Mouse (Mus musculus) midbrain, embryonic 11.5 days (tissue): ENCODE data around the gene Cavin4. TPM values are rescaled to one million over a fixed set of nuclear protein-coding genes. Genes with fewer than 3 reads are reported as not detected.

Experiments used
- ATAC-seq: fragments of 200-750 bp; cut with Nextera tagmentation; 2 replicates; pipeline ENCODE4 v1.8.0; 2017; ENCODE audit warnings: moderate TSS enrichment, moderate library complexity; ENCODE audit not compliant: low FRiP score
- DNase-seq: peaks from one replicate; pipeline ENCODE4 v3.0.0; 2015; ENCODE audit warnings: low spot score; ENCODE audit errors: missing footprints
- H3K27ac ChIP-seq: fragments of 300-500 bp; sonication (generic); 2 replicates; pipeline ENCODE4 v1.5.1; 2014; ENCODE audit warnings: low read depth, low read length
- H3K27me3 ChIP-seq: fragments of 300-500 bp; sonication (generic); 2 replicates; pipeline ENCODE4 v1.6.1; 2014; ENCODE audit warnings: mild to moderate bottlenecking, low read length, moderate library complexity, mixed read lengths; ENCODE audit not compliant: control insufficient read depth, insufficient read depth
- H3K36me3 ChIP-seq: fragments of 300-500 bp; sonication (generic); 2 replicates; pipeline ENCODE4 v1.6.1; 2014; ENCODE audit warnings: mild to moderate bottlenecking, low read length, moderate library complexity, mixed read lengths; ENCODE audit not compliant: control insufficient read depth, insufficient read depth
- H3K4me1 ChIP-seq: fragments of 300-500 bp; sonication (generic); 2 replicates; pipeline ENCODE4 v1.6.1; 2014; ENCODE audit warnings: low read length; ENCODE audit not compliant: control insufficient read depth, insufficient read depth
- H3K4me2 ChIP-seq: fragments of 300-500 bp; sonication (generic); 2 replicates; pipeline ENCODE4 v1.6.1; 2014; ENCODE audit warnings: mild to moderate bottlenecking, moderate library complexity
- H3K4me3 ChIP-seq: fragments of 300-500 bp; sonication (generic); 2 replicates; pipeline ENCODE4 v1.5.1; 2014; ENCODE audit warnings: low read depth, low read length
- H3K9ac ChIP-seq: fragments of 300-500 bp; sonication (generic); 2 replicates; pipeline ENCODE4 v1.6.1; 2014; ENCODE audit warnings: low read length
- H3K9me3 ChIP-seq: fragments of 300-500 bp; sonication (generic); 2 replicates; pipeline ENCODE4 v1.6.1; 2016; ENCODE audit warnings: low read length; ENCODE audit not compliant: control insufficient read depth
- WGBS: fragments of 180-500 bp; shearing (Covaris S2); extraction: QIAGEN DNeasy Blood & Tissue Kit; methylation state at CpG from one replicate; pipeline ENCODE4 v1.1.7; 2014; 5-methylcytosine and 5-hydroxymethylcytosine counted together
- polyA plus RNA-seq: library from polyadenylated mRNA; unstranded; fragments of >200 nt; fragmentation: Nextera tagmentation; extraction: Ambion mirVana; gene quantifications from 2 replicates; pipeline ENCODE4 v1.2.1, GENCODE M21; 2014

Cavin4 gene
- polyA plus RNA-seq, 1 experiment from 2014 or later, result 1.6 TPM

DNA sequence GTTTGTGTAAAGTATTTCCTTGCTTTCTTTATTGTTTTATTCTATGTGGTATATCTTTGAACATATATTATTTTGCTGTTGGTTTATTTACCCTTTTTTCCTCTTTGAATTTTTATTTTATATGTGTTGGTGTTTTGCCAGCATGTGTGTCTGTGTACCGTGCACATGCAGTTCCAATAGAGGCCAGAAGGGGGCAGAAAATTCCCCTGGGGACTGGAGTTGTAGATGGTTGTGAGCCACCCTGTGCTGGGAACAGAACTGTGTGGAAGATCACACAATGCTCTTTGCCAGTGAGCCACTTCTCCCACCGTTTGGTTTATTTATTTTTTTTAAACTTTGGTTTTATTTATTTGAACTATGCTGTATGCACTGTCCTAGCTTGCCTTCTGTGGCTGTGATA lies 29.3 kb upstream of the Cavin4 start:
- Histone ChIP-seq H3K27ac (no peak overlapping the region), H3K4me3 (no peak overlapping the region), H3K27me3 (no peaks in the 10 kb centered on the region), H3K36me3 (peaks cover 6% of the 10 kb centered on the region), H3K9me3 (no peaks in the 10 kb centered on the region), H3K9ac (no peak overlapping the region), H3K4me1 (no peaks in the 10 kb centered on the region), H3K4me2 (no peak overlapping the region)
- no peak for ATAC-seq
- WGBS, result 82% methylated on average over 2 of the region's 2 CpGs
- no peak for DNase-seq

DNA sequence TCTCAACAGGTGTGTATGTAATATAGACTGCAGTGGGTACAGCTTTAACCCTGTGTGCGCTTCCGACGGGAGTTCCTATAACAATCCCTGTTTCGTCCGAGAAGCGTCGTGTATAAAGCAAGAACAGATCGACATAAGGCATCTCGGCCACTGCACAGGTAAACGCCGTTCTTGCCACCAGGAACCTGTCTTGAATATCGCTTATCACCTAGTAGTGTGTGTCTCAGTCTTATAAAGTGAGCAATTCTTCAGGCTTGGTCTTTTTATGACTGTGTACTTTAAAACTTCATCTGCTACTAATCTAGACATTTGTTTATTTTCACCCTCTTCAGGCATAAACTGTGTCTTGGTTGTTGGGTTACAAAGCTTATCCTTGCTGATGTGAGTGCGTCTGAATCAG lies 26.5 kb upstream of the Cavin4 start:
- Histone ChIP-seq H3K27ac (no peak overlapping the region), H3K4me2 (no peak overlapping the region), H3K4me1 (no peaks in the 10 kb centered on the region), H3K27me3 (no peaks in the 10 kb centered on the region), H3K4me3 (no peak overlapping the region), H3K9ac (no peak overlapping the region), H3K36me3 (0 out of 2 replicates have a peak, but pooled peaks cover 2% of the 10 kb centered on the region), H3K9me3 (no peaks in the 10 kb centered on the region)
- WGBS, result 94% methylated on average over 13 of the region's 13 CpGs
- ATAC-seq (no peak), DNase-seq (no peak)

DNA sequence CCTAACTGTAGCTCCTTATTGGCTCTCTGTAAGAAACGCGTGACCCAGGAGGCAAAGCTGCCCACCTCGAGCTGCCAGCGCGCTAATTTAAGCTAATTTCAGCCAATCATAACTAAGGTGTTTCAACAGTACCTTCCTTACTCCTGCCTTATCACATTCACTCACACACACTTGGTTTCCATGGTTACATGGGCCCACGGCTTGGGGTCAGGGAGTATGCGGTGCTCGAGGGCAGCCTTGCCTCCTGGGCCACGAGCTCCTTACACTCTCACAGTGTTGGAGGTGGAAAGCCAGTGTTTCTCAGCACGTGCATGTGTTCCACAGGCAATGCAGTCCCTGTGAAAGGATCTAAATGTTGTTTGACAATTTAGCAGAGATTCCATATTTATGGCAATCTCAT lies 25.2 kb upstream of the Cavin4 start:
- H3K4me3 ChIP-seq, result no peak overlapping the region
- H3K27ac ChIP-seq, result no peak overlapping the region
- peak; percentile 51; the same call in 1 of the 2 replicates for ATAC-seq

DNA sequence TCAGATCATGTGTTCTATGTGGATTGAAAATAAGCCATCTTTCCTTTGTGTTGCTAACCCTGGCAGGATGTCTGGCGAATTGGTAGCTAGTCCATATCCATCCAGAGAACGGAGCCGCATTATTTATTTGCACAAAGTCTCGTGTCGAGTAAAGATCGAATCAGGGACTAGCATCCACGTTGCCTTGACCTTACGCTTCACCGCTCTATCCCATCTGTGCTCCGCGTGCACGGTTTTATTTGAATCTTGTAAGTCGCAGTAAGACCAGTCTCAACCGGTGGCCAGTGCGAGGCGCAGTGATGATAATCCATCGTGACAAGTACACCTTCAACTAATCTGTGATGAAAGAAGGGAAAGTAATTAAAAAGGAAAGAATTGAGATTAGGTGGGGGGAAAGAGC lies 23.8 kb upstream of the Cavin4 start:
- no peak overlapping the region for H3K4me3 ChIP-seq
- H3K4me1 ChIP-seq, result no peaks in the 10 kb centered on the region
- no peaks in the 10 kb centered on the region for H3K27me3 ChIP-seq
- peaks cover 5% of the 10 kb centered on the region; the same call in 1 of the 2 replicates for H3K36me3 ChIP-seq
- H3K9me3 ChIP-seq, result no peaks in the 10 kb centered on the region
- no peak for DNase-seq
- H3K4me2 ChIP-seq, result no peak overlapping the region
- no peak overlapping the region for H3K9ac ChIP-seq
- WGBS, result 91% methylated on average over 17 of the region's 17 CpGs
- no peak for ATAC-seq
- no peak overlapping the region for H3K27ac ChIP-seq

More for the DNA sequence above, 25.2 kb upstream of the Cavin4 start:
- no peak for DNase-seq
- Histone ChIP-seq H3K36me3 (peaks cover 5% of the 10 kb centered on the region; the same call in 1 of the 2 replicates), H3K4me1 (no peaks in the 10 kb centered on the region), H3K27me3 (no peaks in the 10 kb centered on the region), H3K9ac (no peak overlapping the region), H3K4me2 (no peak overlapping the region), H3K9me3 (no peaks in the 10 kb centered on the region)
- WGBS, result 68% methylated on average over 10 of the region's 10 CpGs

DNA sequence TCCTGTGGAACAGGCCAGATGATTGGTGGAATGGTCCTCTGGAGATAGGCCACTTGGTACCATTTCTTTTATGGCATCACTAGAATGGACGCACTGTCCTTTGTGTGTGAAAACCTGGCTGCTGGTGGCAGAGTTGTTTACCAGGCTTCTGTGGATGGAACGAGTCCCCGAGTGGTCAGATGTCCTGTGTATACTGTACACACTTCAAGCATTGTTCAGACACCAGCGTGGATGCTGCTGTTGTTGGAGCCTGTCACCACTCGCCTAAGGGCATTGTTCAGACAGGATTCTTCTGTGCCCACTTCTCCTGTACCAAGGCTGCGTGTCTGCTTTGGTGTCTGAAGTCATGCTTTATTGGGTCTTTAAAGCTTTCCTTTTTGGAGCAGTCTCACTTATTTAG lies 19.5 kb upstream of the Cavin4 start:
- no peak overlapping the region for H3K4me3 ChIP-seq
- no peak overlapping the region for H3K4me2 ChIP-seq
- no peak for ATAC-seq
- no peaks in the 10 kb centered on the region for H3K4me1 ChIP-seq
- no peak overlapping the region for H3K9ac ChIP-seq
- H3K9me3 ChIP-seq, result no peaks in the 10 kb centered on the region
- WGBS, result 92% methylated on average over 6 of the region's 6 CpGs
- no peaks in the 10 kb centered on the region for H3K27me3 ChIP-seq
- H3K27ac ChIP-seq, result no peak overlapping the region
- no peak for DNase-seq
- peaks cover 17% of the 10 kb centered on the region; the same call in 1 of the 2 replicates for H3K36me3 ChIP-seq

DNA sequence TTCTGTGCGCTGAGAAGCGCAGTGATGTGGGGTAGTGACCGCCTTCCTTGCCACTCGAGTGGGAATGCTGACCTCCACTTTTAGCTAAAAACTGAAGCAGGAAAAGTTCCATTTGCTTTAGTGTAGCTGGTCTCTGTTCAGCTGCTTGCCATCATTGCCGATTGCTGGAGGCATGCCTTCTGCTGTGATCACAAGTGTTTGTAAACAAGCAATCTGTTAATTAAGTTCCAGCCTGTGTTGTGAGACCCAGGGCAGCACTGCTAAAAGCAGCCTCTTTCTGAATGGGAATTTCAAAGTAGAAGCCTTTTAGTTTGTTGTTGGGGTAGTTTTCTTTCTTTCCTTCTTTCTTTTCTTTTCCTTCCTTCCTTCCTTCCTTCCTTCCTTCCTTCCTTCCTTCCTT lies 17.2 kb upstream of the Cavin4 start:
- H3K9me3 ChIP-seq, result no peaks in the 10 kb centered on the region
- H3K27me3 ChIP-seq, result no peaks in the 10 kb centered on the region
- DNase-seq (no peak), ATAC-seq (no peak)
- H3K4me2 ChIP-seq, result no peak overlapping the region
- no peak overlapping the region for H3K27ac ChIP-seq
- H3K4me3 ChIP-seq, result no peak overlapping the region
- 96% methylated on average over 5 of the region's 5 CpGs for WGBS
- H3K4me1 ChIP-seq, result no peaks in the 10 kb centered on the region
- no peak overlapping the region for H3K9ac ChIP-seq
- peaks cover 20% of the 10 kb centered on the region for H3K36me3 ChIP-seq

DNA sequence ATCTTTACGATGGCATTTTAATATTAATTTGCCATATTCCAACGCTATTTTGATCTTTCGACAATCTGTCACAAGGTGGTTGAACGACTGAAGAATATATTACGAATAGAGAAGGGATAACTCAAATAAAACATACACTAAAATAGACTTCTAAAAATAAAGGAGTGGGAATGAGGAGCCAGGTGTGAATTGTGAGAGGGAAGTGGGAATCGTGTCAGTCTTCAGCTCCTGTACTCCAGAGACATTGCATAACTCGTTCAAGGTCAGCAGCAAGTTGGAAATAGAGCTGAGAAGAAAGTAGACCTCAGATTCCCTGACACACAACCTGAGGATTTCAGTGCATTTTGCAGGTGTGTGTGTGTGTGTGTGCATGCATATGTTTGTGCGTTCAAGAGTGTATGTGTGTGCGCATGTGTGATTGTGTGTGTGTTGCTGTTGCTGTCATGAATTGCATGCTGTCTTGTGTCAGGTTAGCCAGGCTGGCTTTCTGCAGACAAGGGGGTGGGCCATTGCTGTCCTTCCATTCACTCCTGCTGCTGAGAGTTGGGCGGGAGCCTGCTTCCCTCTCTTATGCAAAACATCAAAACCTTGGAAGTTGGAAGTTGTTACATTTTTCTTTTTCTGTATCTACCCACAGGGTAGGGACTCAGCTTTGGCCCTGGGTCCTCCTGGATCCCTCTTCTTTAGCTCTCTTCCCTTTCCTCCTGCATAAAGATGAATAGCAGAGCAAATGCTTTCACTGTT lies 12.5 kb upstream of the Cavin4 start:
- DNase-seq (no peak), ATAC-seq (no peak)
- H3K9me3 ChIP-seq, result no peaks in the 10 kb centered on the region
- no peak overlapping the region for H3K9ac ChIP-seq
- 95% methylated on average over 10 of the region's 10 CpGs for WGBS
- no peak overlapping the region for H3K4me2 ChIP-seq
- H3K27me3 ChIP-seq, result no peaks in the 10 kb centered on the region
- H3K4me1 ChIP-seq, result no peaks in the 10 kb centered on the region
- H3K4me3 ChIP-seq, result no peak overlapping the region
- H3K27ac ChIP-seq, result no peak overlapping the region
- peaks cover 21% of the 10 kb centered on the region for H3K36me3 ChIP-seq

DNA sequence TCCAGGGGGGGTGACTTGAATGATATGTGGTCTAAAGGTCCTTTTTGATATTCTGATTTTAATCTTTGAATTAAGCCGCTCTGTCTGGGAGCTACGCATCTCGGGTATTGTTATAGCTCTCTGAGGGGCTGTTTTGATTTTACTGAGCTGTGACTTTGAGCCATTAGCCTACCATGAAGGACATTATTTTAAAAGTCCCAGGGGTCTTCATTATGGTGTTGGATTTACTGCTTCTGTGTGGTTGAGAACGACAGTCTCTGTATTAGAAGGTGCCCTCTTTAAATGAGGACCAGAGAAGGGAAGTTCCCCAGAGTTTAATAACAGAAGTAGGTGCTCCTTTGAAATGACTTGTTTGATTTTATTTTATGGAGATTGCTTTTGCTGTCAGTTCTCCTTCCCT lies 9.2 kb upstream of the Cavin4 start:
- Histone ChIP-seq H3K27me3 (no peaks in the 10 kb centered on the region), H3K36me3 (peaks cover 19% of the 10 kb centered on the region), H3K9ac (no peak overlapping the region), H3K4me3 (no peak overlapping the region), H3K9me3 (no peaks in the 10 kb centered on the region), H3K4me1 (no peaks in the 10 kb centered on the region), H3K4me2 (no peak overlapping the region), H3K27ac (no peak overlapping the region)
- ATAC-seq, result no peak
- 86% methylated on average over 4 of the region's 4 CpGs for WGBS
- DNase-seq, result no peak

DNA sequence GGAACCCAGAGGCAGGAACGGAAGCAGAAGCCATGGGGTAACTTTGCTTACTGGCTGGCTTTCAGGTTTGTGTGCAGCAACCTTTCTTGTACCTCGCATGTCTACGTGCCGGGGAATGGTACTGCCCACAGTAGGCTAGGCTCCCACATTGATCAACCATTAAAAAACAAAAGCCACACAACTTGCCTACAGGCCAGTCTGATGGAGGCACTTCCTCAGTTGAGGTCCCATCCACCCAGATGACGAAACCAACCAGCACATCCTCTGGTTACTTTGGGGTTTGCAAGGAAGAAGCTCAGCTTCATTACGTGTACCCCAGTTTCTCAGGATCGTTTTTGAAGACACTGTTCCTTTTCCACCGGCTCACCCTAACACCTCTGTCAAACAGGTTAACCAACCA lies 6.8 kb upstream of the Cavin4 start:
- DNase-seq, result no peak
- Histone ChIP-seq H3K4me2 (no peak overlapping the region), H3K27ac (no peak overlapping the region), H3K27me3 (no peaks in the 10 kb centered on the region), H3K9me3 (no peaks in the 10 kb centered on the region), H3K4me1 (no peaks in the 10 kb centered on the region), H3K36me3 (peaks cover 17% of the 10 kb centered on the region), H3K9ac (no peak overlapping the region), H3K4me3 (no peak overlapping the region)
- WGBS, result 97% methylated on average over 8 of the region's 8 CpGs
- ATAC-seq, result no peak
